Mouse (Mus musculus): Measurements from ENCODE around the gene Errfi1. TPM values are rescaled to one million over a fixed set of nuclear protein-coding genes. Genes with fewer than 3 reads are reported as not detected.
"Not testable (repeated sequence)": the region's sequence is repeated elsewhere in the genome, so short reads cannot be mapped to it uniquely, and the experiment has no call there.

The Errfi1 gene
- polyA plus RNA-seq, 1 experiment from 2014 or later = 25.5 TPM

DNA sequence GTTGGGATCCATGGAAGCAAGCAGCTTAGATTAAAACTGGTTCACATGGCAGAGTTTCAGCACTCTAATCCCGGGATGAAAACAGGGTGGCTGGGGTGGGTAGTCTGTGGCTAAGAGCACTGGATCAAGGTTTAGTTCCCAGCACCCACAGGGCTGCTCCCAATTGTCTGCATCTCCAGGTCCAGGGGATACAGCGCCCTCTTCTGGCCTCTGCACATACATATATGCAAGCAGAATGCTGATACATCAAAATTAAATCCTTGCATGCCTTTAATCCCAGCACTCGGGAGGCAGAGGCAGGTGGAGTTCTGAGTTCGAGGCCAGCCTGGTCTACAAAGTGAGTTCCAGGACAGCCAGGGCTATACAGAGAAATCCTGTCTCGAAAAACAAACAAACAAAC lies 54.8 kb downstream of the Errfi1 start:
- Histone ChIP-seq H3K36me3 (ENCODE audit: control insufficient read depth, insufficient read depth, low read length) (peaks cover 26% of the 10 kb centered on the region), H3K4me3 (ENCODE audit: low read depth, low read length) (0 out of 2 replicates have a peak overlapping the region, but pooled peaks have one; percentile 94), H3K4me2 (ENCODE audit: low read depth, low read length) (peak overlapping the region; percentile 67)
- H3K9me3 ChIP-seq (ENCODE audit: control insufficient read depth, low read length); ATAC-seq (ENCODE audit: low read depth); H3K27me3 ChIP-seq (replicated peaks; ENCODE audit: control insufficient read depth, insufficient read depth, low read length); DNase-seq (ENCODE audit: low spot score); H3K9ac ChIP-seq (ENCODE audit: low read depth, low read length); H3K27ac ChIP-seq (replicated peaks; ENCODE audit: low read depth, low read length); H3K4me1 ChIP-seq (ENCODE audit: control insufficient read depth, insufficient read depth, low read length): not testable (repeated sequence)
- WGBS = 72% methylated on average over 5 of the region's 5 CpGs

DNA sequence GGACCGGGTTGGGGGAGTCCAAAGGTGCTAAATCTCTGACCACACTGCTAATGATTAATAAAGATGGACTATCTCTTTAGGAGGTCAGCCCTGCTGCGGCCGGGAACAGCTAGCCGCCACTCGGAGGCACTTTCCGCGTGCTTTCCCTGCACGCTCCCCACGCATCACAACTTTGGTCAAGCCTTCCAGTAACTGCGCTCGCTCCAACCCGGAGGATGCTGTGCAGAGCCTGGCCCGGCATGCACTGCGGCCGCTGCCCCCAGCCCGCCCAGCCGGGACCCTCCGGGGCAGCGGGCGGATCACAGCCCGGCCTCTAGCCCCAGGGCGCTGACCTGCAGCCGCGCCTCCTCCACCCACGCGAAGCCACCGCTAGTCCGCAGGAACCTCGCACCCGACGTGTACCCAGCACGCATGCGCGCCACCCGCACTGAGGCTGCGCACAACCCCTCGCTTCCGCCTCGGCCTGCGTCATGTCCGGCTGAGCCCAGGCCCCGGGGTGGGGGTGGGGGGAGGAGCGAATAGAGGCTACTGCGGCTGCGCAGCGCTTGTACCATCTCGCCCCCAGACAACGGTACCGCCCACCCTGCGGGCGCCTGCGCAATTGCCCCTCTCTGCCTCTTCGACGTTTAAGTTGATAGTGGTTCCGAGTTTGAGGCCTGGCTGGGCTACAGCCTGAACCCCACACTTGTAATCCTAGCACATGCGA lies 55.9 kb downstream of the Errfi1 start:
- ATAC-seq (ENCODE audit: low read depth) (peak; percentile 93), DNase-seq (ENCODE audit: low spot score) (peak; percentile 98)
- Histone ChIP-seq H3K4me3 (ENCODE audit: low read depth, low read length) (peak overlapping the region; percentile 94), H3K9ac (ENCODE audit: low read depth, low read length) (peak overlapping the region; percentile 88), H3K4me2 (ENCODE audit: low read depth, low read length) (peak overlapping the region; percentile 67), H3K27ac (replicated peaks; ENCODE audit: low read depth, low read length) (peak overlapping the region; percentile 81), H3K36me3 (ENCODE audit: control insufficient read depth, insufficient read depth, low read length) (peaks cover 17% of the 10 kb centered on the region), H3K9me3 (ENCODE audit: control insufficient read depth, low read length) (no peaks in the 10 kb centered on the region), H3K4me1 (ENCODE audit: control insufficient read depth, insufficient read depth, low read length) (peaks cover 5% of the 10 kb centered on the region; the same call in 1 of the 2 replicates), H3K27me3 (replicated peaks; ENCODE audit: control insufficient read depth, insufficient read depth, low read length) (no peaks in the 10 kb centered on the region)
- 2% methylated on average over 34 of the region's 56 CpGs for WGBS

DNA sequence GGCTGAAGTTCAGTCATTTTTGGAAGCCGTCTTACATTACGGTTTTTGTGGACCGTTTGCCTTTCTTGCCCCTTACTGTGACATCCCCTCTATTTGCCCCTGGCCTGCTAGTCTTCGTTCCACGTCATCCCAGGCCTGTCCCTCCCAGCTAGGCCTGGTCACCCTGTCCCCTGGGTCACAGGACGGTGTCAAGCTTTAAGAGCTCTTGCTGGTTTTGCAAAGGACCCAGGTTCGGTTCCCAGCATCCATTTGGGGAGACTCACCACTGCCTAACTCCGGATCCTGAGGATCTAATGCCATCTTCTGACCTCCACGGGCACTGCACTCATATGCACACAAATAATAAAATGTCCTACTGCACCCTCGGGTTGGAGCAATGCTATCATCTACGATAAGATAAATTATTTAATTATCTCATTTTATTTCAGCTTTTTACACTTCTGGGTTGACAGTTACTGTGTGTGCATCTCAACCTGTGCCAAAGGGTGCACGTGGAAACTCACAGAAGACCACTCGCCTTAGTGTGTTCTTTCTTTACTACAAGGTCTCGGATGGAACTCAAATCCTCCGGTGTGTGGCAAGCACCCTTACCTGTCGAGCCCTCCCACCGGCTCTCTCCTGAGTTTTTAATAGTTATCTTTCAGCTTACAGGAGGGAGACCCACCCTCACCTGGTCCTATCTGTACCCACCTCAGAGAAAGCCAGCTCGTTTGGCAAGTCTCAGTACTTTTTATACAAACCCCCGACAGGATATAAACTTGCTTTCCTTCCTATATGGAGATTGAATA lies 56.6 kb downstream of the Errfi1 start:
- WGBS = 84% methylated on average over 19 of the region's 19 CpGs
- H3K27ac ChIP-seq (replicated peaks; ENCODE audit: low read depth, low read length) = peak overlapping the region; percentile 28
- no peak overlapping the region for H3K9ac ChIP-seq (ENCODE audit: low read depth, low read length)
- H3K4me3 ChIP-seq (ENCODE audit: low read depth, low read length) = peak overlapping the region; percentile 94
- H3K4me2 ChIP-seq (ENCODE audit: low read depth, low read length) = peak overlapping the region; percentile 30; the same call in 1 of the 2 replicates
- ATAC-seq (ENCODE audit: low read depth) = no peak
- peaks cover 11% of the 10 kb centered on the region for H3K36me3 ChIP-seq (ENCODE audit: control insufficient read depth, insufficient read depth, low read length)
- DNase-seq (ENCODE audit: low spot score) = no peak
- H3K4me1 ChIP-seq (ENCODE audit: control insufficient read depth, insufficient read depth, low read length) = peaks cover 10% of the 10 kb centered on the region
- no peaks in the 10 kb centered on the region for H3K9me3 ChIP-seq (ENCODE audit: control insufficient read depth, low read length)
- no peaks in the 10 kb centered on the region for H3K27me3 ChIP-seq (replicated peaks; ENCODE audit: control insufficient read depth, insufficient read depth, low read length)

DNA sequence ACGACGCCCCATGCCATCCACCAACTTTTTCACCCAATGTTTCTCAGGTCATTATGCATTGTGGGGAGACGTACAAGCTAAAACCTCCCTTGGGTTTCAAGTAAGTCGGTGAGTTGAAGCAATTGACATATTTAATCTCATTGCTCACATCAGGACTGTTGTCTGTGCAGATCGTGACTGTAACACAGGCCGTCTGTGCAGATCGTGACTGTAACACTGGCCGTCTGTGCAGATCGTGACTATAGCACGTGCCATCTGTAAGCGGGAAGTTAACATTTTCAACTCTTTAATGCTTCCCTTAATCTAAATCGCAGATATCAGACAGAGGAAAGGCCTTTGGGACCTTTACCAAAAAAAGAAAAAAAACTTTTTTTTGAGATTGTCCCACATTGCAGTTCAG lies 60.0 kb downstream of the Errfi1 start:
- no peak for ATAC-seq (ENCODE audit: low read depth)
- 14% methylated on average over 12 of the region's 12 CpGs for WGBS

DNA sequence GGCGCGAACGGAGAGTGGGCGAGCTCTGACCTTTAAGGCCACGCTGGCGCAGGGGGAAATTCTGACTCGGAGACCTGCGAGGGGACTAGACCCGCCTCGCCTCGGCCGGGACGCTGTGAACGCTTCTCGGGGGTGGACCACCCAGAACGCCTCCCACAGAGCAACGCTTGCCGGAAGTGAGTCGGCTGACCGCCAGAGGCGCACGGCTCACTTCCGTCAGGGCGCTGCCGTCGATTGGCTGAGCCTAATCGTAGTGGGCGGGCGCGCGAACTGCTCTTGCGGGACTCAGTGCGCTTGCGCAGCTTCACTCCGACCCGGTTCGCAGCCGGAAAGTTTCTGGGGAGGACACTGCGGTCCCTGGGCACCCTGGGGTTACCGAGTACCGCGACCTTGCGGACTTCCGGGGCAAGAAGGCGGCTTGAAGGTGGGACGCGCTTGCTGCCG lies 60.6 kb downstream of the Errfi1 start, which contains the start of the genes Park7 and Tnfrsf9:
Gene Park7 (minus strand): TSS at position 148 of the 444 bp plus-strand sequence.
Gene Tnfrsf9 (plus strand): TSS at position 273 of the 444 bp plus-strand sequence.
- no peaks in the 10 kb centered on the region for H3K9me3 ChIP-seq (ENCODE audit: control insufficient read depth, low read length)
- DNase-seq (ENCODE audit: low spot score) = peak; percentile 98
- peak within 1 kb of the TSS; percentile 65 for H3K4me2 ChIP-seq (ENCODE audit: low read depth, low read length)
- peak; percentile 87 for ATAC-seq (ENCODE audit: low read depth)
- peaks cover 13% of the 10 kb centered on the region for H3K4me1 ChIP-seq (ENCODE audit: control insufficient read depth, insufficient read depth, low read length)
- H3K4me3 ChIP-seq (ENCODE audit: low read depth, low read length) = peak within 1 kb of the TSS; percentile 70
- WGBS = 0% methylated on average over 37 of the region's 48 CpGs
- peak within 1 kb of the TSS; percentile 89 for H3K9ac ChIP-seq (ENCODE audit: low read depth, low read length)
- no peaks in the 10 kb centered on the region for H3K36me3 ChIP-seq (ENCODE audit: control insufficient read depth, insufficient read depth, low read length)
- H3K27ac ChIP-seq (replicated peaks; ENCODE audit: low read depth, low read length) = peak within 1 kb of the TSS; percentile 85
- no peaks in the 10 kb centered on the region for H3K27me3 ChIP-seq (replicated peaks; ENCODE audit: control insufficient read depth, insufficient read depth, low read length)

More for the DNA sequence above, 60.0 kb downstream of the Errfi1 start:
- H3K9me3 ChIP-seq (ENCODE audit: control insufficient read depth, low read length) = no peaks in the 10 kb centered on the region
- peak overlapping the region; percentile 70 for H3K4me3 ChIP-seq (ENCODE audit: low read depth, low read length)
- no peak for DNase-seq (ENCODE audit: low spot score)
- H3K4me2 ChIP-seq (ENCODE audit: low read depth, low read length) = peak overlapping the region; percentile 65
- peak overlapping the region; percentile 89 for H3K9ac ChIP-seq (ENCODE audit: low read depth, low read length)
- no peaks in the 10 kb centered on the region for H3K27me3 ChIP-seq (replicated peaks; ENCODE audit: control insufficient read depth, insufficient read depth, low read length)
- no peaks in the 10 kb centered on the region for H3K36me3 ChIP-seq (ENCODE audit: control insufficient read depth, insufficient read depth, low read length)
- H3K4me1 ChIP-seq (ENCODE audit: control insufficient read depth, insufficient read depth, low read length) = peaks cover 13% of the 10 kb centered on the region
- peak overlapping the region; percentile 85 for H3K27ac ChIP-seq (replicated peaks; ENCODE audit: low read depth, low read length)

DNA sequence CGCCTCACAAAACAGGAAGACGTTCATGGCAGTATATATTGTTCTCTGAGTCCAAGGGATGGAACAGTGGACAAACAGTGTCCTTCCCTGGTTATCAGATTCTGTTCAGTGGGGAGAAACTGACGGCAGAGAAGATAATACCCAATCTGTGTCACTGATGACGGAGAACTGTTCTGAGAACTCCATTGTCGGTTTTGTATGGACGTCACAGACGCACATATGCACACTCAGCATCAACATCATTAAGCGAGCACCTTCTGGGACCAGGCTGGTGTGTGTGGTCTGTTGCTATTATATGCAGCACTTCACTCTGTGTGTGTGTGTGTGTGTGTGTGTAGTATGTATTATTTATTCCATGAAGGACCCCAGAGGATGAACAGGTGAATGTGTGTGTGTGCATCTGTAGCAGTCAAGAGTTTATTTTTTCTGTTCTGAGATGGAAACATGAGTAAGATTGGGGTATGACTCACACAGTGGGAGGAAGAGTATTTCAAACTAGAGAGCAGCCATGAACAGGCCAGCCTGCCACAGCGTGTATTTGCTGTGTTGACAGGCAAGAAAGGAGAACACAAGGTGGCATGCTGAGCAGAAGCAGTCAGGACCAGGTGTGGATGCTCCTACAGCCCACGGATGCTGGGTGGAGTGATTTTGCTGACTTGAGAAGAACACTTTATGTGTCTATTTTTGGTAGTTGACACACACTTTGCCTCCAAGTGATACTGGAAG lies 61.6 kb downstream of the Errfi1 start:
- H3K9ac ChIP-seq (ENCODE audit: low read depth, low read length) = peak overlapping the region; percentile 89
- no peaks in the 10 kb centered on the region for H3K9me3 ChIP-seq (ENCODE audit: control insufficient read depth, low read length)
- peak overlapping the region; percentile 65 for H3K4me2 ChIP-seq (ENCODE audit: low read depth, low read length)
- DNase-seq (ENCODE audit: low spot score) = no peak
- peak overlapping the region; percentile 70 for H3K4me3 ChIP-seq (ENCODE audit: low read depth, low read length)
- H3K4me1 ChIP-seq (ENCODE audit: control insufficient read depth, insufficient read depth, low read length) = peaks cover 13% of the 10 kb centered on the region
- no peaks in the 10 kb centered on the region for H3K27me3 ChIP-seq (replicated peaks; ENCODE audit: control insufficient read depth, insufficient read depth, low read length)
- no peak for ATAC-seq (ENCODE audit: low read depth)
- H3K36me3 ChIP-seq (ENCODE audit: control insufficient read depth, insufficient read depth, low read length) = no peaks in the 10 kb centered on the region
- 46% methylated on average over 10 of the region's 10 CpGs for WGBS
- peak overlapping the region; percentile 85; the same call in 1 of the 2 replicates for H3K27ac ChIP-seq (replicated peaks; ENCODE audit: low read depth, low read length)

DNA sequence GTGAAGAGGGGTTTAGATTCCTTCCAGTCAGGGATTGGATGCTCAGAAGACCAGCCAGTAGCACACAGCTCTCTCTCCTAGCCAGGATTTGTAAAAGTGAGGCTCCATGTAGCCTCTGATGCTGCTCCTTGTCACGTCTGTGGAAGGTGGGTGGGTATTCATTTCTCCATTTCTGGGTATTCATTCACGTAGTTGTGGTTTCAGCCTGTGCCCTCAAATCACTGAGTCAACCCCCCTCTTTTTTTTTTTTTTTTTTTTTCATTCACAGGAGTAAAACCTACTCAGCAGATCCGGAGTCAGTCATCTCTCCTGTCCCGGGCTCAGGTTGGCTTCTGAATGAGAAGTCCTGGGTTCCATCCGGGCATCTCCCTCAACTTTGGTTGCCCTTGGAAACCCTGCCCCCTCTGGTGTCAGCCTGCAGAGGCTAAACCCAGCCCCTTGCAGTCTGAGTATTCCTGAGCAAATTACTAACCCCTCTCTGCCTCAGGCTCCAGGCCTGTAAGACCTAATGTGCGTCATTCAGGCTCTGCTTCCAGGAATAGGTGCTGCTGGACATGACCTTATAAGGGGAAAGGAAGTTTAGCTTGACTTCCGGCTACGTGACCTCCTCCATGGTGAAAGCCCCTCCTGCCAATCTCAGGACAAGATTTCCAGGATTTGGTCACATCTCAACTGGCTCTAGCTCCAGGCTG lies 63.8 kb downstream of the Errfi1 start:
- no peaks in the 10 kb centered on the region for H3K9me3 ChIP-seq (ENCODE audit: control insufficient read depth, low read length)
- no peak overlapping the region for H3K4me3 ChIP-seq (ENCODE audit: low read depth, low read length)
- ATAC-seq (ENCODE audit: low read depth) (no peak), DNase-seq (ENCODE audit: low spot score) (no peak)
- H3K9ac ChIP-seq (ENCODE audit: low read depth, low read length) = no peak overlapping the region
- no peaks in the 10 kb centered on the region for H3K36me3 ChIP-seq (ENCODE audit: control insufficient read depth, insufficient read depth, low read length)
- H3K4me2 ChIP-seq (ENCODE audit: low read depth, low read length) = no peak overlapping the region
- no peaks in the 10 kb centered on the region for H3K27me3 ChIP-seq (replicated peaks; ENCODE audit: control insufficient read depth, insufficient read depth, low read length)
- no peak overlapping the region for H3K27ac ChIP-seq (replicated peaks; ENCODE audit: low read depth, low read length)
- 67% methylated on average over 8 of the region's 8 CpGs for WGBS
- H3K4me1 ChIP-seq (ENCODE audit: control insufficient read depth, insufficient read depth, low read length) = peaks cover 13% of the 10 kb centered on the region
